Mouse (Mus musculus): ENCODE results near the gene Lsm10. TPM values are rescaled to one million over a fixed set of nuclear protein-coding genes. Genes with fewer than 3 reads are reported as not detected.
"Not testable (repeated sequence)": the region's sequence is repeated elsewhere in the genome, so short reads cannot be mapped to it uniquely, and the experiment has no call there.

Gene Lsm10
- polyA plus RNA-seq, 1 experiment from 2014 or later = 45.7 TPM

DNA sequence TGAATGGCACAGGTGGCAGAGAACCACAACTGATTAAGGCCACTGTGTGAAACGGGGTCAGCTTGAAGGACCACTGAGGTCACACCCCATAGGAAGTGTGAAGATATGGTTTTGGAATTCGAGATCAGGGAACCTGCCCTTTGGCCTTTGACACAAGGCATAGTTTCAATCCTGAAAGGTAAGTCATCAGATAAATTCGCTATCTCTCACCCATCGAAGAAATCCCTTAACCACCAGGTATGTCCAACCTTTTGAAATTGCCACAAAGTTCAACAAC, 5.6 kb upstream of the Lsm10 start:
- H3K27me3 ChIP-seq (ENCODE audit: control insufficient read depth, insufficient read depth, low read length) = no peaks in the 10 kb centered on the region
- H3K4me1 ChIP-seq (ENCODE audit: control insufficient read depth, insufficient read depth, low read length) = no peaks in the 10 kb centered on the region
- no peak overlapping the region for H3K27ac ChIP-seq (ENCODE audit: low read depth, low read length)
- no peaks in the 10 kb centered on the region for H3K36me3 ChIP-seq (ENCODE audit: control insufficient read depth, insufficient read depth, low read length)
- DNase-seq (ENCODE audit: low spot score, missing footprints) = peak; percentile 39
- H3K9ac ChIP-seq (ENCODE audit: low read length) = no peak overlapping the region
- H3K9me3 ChIP-seq (ENCODE audit: control insufficient read depth, low read length) = no peaks in the 10 kb centered on the region
- no peak for ATAC-seq (ENCODE audit: low FRiP score)
- H3K4me3 ChIP-seq (ENCODE audit: low read depth, low read length) = no peak overlapping the region
- no peak overlapping the region for H3K4me2 ChIP-seq
- 74% methylated on average over 4 of the region's 4 CpGs for WGBS

DNA sequence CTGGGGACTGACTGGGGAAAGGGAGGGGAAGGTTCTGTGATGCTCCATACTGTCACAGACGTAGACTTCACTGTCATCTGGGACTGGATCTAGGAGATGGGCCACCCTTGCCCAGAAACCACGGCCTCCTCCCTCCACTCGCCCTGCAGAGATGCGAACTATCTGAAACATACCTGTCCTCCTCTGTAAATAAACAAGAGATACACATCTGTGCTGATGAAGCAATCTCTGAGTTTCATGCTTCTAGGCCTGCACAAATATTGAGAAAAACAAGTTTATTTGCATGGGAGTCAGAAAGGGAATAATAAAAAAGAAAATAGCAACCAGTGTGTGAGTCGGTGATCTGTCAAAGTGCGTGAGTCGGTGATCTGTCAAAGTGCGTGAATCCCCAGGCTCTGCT, 4.5 kb upstream of the Lsm10 start:
- H3K36me3 ChIP-seq (ENCODE audit: control insufficient read depth, insufficient read depth, low read length) = no peaks in the 10 kb centered on the region
- no peak for DNase-seq (ENCODE audit: low spot score, missing footprints)
- no peak for ATAC-seq (ENCODE audit: low FRiP score)
- no peaks in the 10 kb centered on the region for H3K4me1 ChIP-seq (ENCODE audit: control insufficient read depth, insufficient read depth, low read length)
- no peaks in the 10 kb centered on the region for H3K27me3 ChIP-seq (ENCODE audit: control insufficient read depth, insufficient read depth, low read length)
- H3K9ac ChIP-seq (ENCODE audit: low read length) = no peak overlapping the region
- H3K27ac ChIP-seq (ENCODE audit: low read depth, low read length) = no peak overlapping the region
- no peaks in the 10 kb centered on the region for H3K9me3 ChIP-seq (ENCODE audit: control insufficient read depth, low read length)
- H3K4me2 ChIP-seq = no peak overlapping the region
- 82% methylated on average over 8 of the region's 8 CpGs for WGBS
- no peak overlapping the region for H3K4me3 ChIP-seq (ENCODE audit: low read depth, low read length)

DNA sequence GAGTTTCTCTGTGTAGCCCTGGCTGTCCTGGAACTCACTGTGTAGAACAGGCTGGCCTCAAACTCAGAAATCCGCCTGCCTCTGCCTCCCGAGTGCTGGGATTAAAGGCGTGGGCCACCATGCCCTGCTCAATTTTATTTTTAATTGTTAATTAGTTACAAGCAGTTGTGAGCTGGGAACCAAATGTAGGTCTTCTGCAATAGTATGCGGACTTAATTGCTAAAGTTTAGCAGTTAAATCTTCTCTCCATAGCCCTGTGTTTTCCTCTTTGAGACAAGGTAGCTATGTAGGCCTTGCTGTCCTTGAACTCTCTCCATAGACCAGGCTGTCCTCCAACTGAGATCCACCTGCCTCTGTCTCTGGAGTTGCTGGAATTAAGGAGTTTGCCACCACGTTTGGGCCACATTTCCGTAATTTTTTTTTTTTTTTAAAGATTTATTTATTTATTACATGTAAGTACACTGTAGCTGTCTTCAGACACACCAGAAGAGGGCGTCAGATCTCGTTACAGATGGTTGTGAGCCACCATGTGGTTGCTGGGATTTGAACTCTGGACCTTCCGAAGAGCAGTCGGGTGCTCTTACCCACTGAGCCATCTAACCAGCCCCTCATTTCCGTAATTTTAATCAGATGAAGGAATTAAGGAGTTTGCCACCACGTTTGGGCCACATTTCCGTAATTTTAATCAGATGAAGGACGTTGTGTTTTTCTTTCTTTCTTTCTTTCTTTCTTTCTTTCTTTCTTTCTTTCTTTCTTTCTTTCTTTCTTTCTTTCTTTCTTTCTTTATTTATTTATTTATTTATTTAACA, 597 bp upstream of the Lsm10 start:
- DNase-seq (ENCODE audit: low spot score, missing footprints) = peak; percentile 84
- not testable (repeated sequence) for H3K4me3 ChIP-seq (ENCODE audit: low read depth, low read length); H3K4me2 ChIP-seq; H3K27me3 ChIP-seq (ENCODE audit: control insufficient read depth, insufficient read depth, low read length); H3K9me3 ChIP-seq (ENCODE audit: control insufficient read depth, low read length); H3K27ac ChIP-seq (ENCODE audit: low read depth, low read length); ATAC-seq (ENCODE audit: low FRiP score); H3K4me1 ChIP-seq (ENCODE audit: control insufficient read depth, insufficient read depth, low read length); H3K36me3 ChIP-seq (ENCODE audit: control insufficient read depth, insufficient read depth, low read length); H3K9ac ChIP-seq (ENCODE audit: low read length)
- WGBS = 58% methylated on average over 14 of the region's 14 CpGs

DNA sequence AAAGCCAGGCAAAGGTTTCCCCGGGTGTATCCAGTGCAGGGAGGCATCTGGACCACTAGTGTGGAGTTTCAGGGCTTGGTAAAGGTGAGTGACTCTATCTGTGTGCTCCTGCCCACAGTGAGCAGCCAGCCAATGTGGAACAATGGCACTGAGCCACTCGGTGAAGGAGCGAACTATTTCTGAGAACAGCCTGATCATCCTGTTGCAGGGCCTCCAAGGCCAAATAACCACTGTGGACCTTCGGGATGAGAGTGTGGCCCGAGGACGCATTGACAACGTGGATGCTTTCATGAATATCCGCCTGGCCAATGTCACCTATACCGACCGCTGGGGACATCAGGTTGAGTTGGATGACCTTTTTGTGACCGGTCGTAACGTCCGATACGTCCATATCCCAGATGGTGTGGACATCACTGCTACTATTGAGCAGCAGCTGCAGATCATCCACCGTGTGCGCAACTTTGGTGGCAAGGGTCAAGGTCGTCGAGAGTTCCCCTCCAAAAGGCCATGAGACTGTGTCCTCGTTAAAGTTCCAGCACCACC, 1.4 kb downstream of the Lsm10 start:
- H3K4me1 ChIP-seq (ENCODE audit: control insufficient read depth, insufficient read depth, low read length) = peaks cover 3% of the 10 kb centered on the region; the same call in 1 of the 2 replicates
- 96% methylated on average over 20 of the region's 20 CpGs for WGBS
- H3K9me3 ChIP-seq (ENCODE audit: control insufficient read depth, low read length) = no peaks in the 10 kb centered on the region
- DNase-seq (ENCODE audit: low spot score, missing footprints) = peak; percentile 66
- no peaks in the 10 kb centered on the region for H3K27me3 ChIP-seq (ENCODE audit: control insufficient read depth, insufficient read depth, low read length)
- no peak overlapping the region for H3K4me2 ChIP-seq
- H3K27ac ChIP-seq (ENCODE audit: low read depth, low read length) = no peak overlapping the region
- H3K9ac ChIP-seq (ENCODE audit: low read length) = no peak overlapping the region
- H3K4me3 ChIP-seq (ENCODE audit: low read depth, low read length) = no peak overlapping the region
- no peak for ATAC-seq (ENCODE audit: low FRiP score)
- H3K36me3 ChIP-seq (ENCODE audit: control insufficient read depth, insufficient read depth, low read length) = no peaks in the 10 kb centered on the region

DNA sequence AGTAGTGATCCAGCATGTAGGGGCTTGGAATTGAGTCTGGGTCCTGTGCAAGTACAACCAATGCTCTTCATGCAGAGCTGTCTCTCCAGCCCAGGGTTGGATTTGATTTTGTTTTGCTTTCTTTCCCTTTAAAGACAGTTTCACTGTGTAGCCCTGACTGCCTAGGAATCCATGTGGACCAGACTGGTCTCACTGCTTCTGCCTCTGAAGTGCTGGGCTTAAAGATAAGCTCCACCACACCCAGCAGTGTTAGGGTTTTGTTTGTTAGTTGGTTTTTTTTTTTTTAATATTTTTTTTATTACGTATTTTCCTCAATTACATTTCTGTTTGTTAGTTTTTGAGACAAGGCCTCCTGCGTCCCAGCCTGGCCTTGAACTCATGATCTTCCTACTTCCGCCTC, 2.9 kb downstream of the Lsm10 start:
- no peak overlapping the region for H3K9ac ChIP-seq (ENCODE audit: low read length)
- H3K4me2 ChIP-seq = no peak overlapping the region
- ATAC-seq (ENCODE audit: low FRiP score) (no peak), DNase-seq (ENCODE audit: low spot score, missing footprints) (peak; percentile 19)
- H3K27ac ChIP-seq (ENCODE audit: low read depth, low read length) = no peak overlapping the region
- H3K9me3 ChIP-seq (ENCODE audit: control insufficient read depth, low read length) = no peaks in the 10 kb centered on the region
- H3K4me3 ChIP-seq (ENCODE audit: low read depth, low read length) = no peak overlapping the region
- H3K27me3 ChIP-seq (ENCODE audit: control insufficient read depth, insufficient read depth, low read length) = no peaks in the 10 kb centered on the region
- H3K36me3 ChIP-seq (ENCODE audit: control insufficient read depth, insufficient read depth, low read length) = no peaks in the 10 kb centered on the region
- peaks cover 8% of the 10 kb centered on the region for H3K4me1 ChIP-seq (ENCODE audit: control insufficient read depth, insufficient read depth, low read length)
- WGBS = 86% methylated on average over 3 of the region's 3 CpGs

DNA sequence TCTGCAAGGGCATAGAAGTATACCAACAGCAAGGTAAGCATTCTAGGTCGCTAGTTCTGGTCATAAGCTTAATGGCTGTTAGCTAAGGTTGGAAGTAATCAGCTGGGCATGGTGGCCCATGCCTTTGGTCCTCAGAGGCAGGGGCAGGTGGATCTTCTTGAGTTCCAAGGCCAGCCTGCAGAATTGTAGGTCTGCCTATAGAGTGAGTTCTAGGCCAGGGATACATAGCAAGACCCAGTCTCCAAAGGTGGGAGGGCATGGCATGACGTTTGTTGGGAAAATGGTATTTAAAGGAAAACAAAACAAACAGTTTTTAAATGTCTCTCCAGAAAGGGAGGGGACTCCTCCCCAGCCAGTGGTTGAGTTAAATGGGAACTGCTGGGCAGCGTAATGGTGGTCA, 4.3 kb downstream of the Lsm10 start:
- H3K27me3 ChIP-seq (ENCODE audit: control insufficient read depth, insufficient read depth, low read length) = no peaks in the 10 kb centered on the region
- 84% methylated on average over 3 of the region's 3 CpGs for WGBS
- no peak overlapping the region for H3K4me2 ChIP-seq
- no peaks in the 10 kb centered on the region for H3K9me3 ChIP-seq (ENCODE audit: control insufficient read depth, low read length)
- H3K4me1 ChIP-seq (ENCODE audit: control insufficient read depth, insufficient read depth, low read length) = peaks cover 17% of the 10 kb centered on the region
- ATAC-seq (ENCODE audit: low FRiP score) (no peak), DNase-seq (ENCODE audit: low spot score, missing footprints) (peak; percentile 62)
- no peak overlapping the region for H3K27ac ChIP-seq (ENCODE audit: low read depth, low read length)
- H3K4me3 ChIP-seq (ENCODE audit: low read depth, low read length) = no peak overlapping the region
- no peak overlapping the region for H3K9ac ChIP-seq (ENCODE audit: low read length)
- H3K36me3 ChIP-seq (ENCODE audit: control insufficient read depth, insufficient read depth, low read length) = no peaks in the 10 kb centered on the region

DNA sequence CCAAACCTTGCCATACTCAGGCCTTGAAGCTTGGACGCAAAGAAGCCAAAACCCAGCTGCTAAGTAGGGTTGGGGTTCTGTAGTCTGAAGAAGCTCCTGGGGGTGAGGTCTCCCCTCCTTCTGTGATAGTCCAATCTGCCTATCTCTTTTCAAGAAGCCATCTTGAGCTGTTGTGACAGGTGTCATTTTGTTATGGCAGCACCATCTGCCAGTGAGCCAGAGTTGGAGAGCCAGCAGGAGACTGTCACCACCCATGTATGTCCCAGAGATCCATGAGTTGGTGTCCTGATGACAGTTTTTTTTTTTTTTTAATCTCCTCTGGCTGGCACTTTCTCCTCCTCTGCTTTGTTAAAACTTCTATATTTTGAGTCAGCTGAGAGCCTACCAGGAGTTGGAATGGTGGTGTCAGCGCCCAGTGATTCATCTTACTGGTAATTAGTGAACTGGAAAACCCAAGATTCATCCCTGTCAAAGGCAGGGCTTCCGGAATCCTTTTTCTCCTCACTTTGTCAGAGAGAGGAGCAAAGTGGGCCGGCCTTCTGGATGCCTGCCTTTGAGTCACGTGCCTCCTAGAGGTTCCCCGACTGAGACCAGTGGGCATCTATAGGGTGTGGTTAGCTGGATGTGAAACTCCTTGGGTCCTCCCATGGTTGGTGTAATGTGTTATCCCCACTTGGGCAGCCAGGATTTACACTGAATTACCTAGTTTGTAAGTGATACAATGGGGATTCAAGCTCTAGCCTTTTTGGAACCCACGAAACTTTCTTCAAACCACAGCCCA, 5.8 kb downstream of the Lsm10 start:
- DNase-seq (ENCODE audit: low spot score, missing footprints) (peak; percentile 81), ATAC-seq (ENCODE audit: low FRiP score) (no peak)
- no peaks in the 10 kb centered on the region for H3K27me3 ChIP-seq (ENCODE audit: control insufficient read depth, insufficient read depth, low read length)
- H3K4me2 ChIP-seq = peak overlapping the region; percentile 72; the same call in 1 of the 2 replicates
- H3K36me3 ChIP-seq (ENCODE audit: control insufficient read depth, insufficient read depth, low read length) = no peaks in the 10 kb centered on the region
- WGBS = 39% methylated on average over 7 of the region's 7 CpGs
- no peak overlapping the region for H3K27ac ChIP-seq (ENCODE audit: low read depth, low read length)
- H3K4me3 ChIP-seq (ENCODE audit: low read depth, low read length) = no peak overlapping the region
- peaks cover 17% of the 10 kb centered on the region for H3K4me1 ChIP-seq (ENCODE audit: control insufficient read depth, insufficient read depth, low read length)
- no peak overlapping the region for H3K9ac ChIP-seq (ENCODE audit: low read length)
- H3K9me3 ChIP-seq (ENCODE audit: control insufficient read depth, low read length) = no peaks in the 10 kb centered on the region

DNA sequence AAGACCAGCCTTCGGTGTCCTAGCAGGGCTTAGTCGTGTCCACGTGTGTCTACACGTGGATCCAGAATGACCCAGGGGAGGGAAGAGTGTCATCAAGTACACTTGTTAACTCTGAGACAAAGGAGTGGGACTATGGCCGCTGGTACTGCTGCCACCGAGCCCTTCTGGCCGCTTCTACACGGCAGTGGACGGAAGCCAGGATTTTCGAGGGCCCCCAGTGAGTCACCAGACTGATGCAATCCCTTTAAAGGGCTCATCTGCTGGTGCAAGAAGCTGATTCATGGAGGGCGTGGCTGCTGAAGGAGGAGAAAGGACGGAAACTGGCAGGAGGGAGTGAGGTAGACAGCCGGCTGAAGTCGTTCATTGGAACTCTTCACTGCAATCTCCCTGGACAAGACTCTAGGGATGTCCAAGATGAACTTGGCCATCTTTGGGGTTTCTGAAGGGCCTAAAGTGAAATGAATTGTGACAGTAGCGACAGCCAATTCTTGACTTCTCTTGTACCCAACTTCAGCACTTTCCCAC, 6.7 kb downstream of the Lsm10 start:
- H3K9ac ChIP-seq (ENCODE audit: low read length) = peak overlapping the region; percentile 46
- peak; percentile 54; the same call in 1 of the 2 replicates for ATAC-seq (ENCODE audit: low FRiP score)
- peak overlapping the region; percentile 90 for H3K4me3 ChIP-seq (ENCODE audit: low read depth, low read length)
- H3K9me3 ChIP-seq (ENCODE audit: control insufficient read depth, low read length) = no peaks in the 10 kb centered on the region
- peak overlapping the region; percentile 45 for H3K27ac ChIP-seq (ENCODE audit: low read depth, low read length)
- DNase-seq (ENCODE audit: low spot score, missing footprints) = peak; percentile 96
- no peaks in the 10 kb centered on the region for H3K27me3 ChIP-seq (ENCODE audit: control insufficient read depth, insufficient read depth, low read length)
- H3K36me3 ChIP-seq (ENCODE audit: control insufficient read depth, insufficient read depth, low read length) = no peaks in the 10 kb centered on the region
- 2% methylated on average over 15 of the region's 15 CpGs for WGBS
- H3K4me1 ChIP-seq (ENCODE audit: control insufficient read depth, insufficient read depth, low read length) = peaks cover 23% of the 10 kb centered on the region
- peak overlapping the region; percentile 72 for H3K4me2 ChIP-seq

DNA sequence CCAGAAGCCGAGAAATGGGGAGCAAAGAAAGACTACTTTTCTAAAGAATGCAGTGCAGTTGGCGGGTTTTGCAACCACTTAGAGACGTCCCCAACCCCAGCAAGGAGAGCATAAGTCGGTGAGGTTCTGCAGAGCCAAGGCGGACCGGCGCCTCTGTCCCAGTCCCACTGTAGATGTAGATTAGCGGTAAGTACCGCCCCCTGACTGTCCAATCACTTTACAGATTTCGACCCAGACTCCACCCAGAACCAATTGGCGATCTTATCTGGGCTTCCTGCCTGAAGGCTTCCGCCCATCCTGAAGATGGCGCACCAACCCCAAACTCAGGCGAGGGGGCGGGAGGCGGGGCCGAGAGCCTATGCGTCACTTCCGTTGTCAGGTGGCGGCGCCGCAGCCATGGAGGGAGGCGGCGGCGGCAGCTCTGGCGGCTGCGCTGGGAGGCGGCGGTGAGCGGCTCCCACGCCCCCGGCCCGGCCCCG, 7.2 kb downstream of the Lsm10 start, which contains the start of gene Stk40:
TSS of gene Stk40 (plus strand) at position 368 of the 479 bp plus-strand sequence.
- H3K27ac ChIP-seq (ENCODE audit: low read depth, low read length) = peak within 1 kb of the TSS; percentile 45
- 1% methylated on average over 34 of the region's 34 CpGs for WGBS
- H3K4me3 ChIP-seq (ENCODE audit: low read depth, low read length) = peak within 1 kb of the TSS; percentile 90
- H3K9ac ChIP-seq (ENCODE audit: low read length) = peak within 1 kb of the TSS; percentile 75
- peak within 1 kb of the TSS; percentile 97 for H3K4me2 ChIP-seq
- H3K36me3 ChIP-seq (ENCODE audit: control insufficient read depth, insufficient read depth, low read length) = no peaks in the 10 kb centered on the region
- H3K9me3 ChIP-seq (ENCODE audit: control insufficient read depth, low read length) = no peaks in the 10 kb centered on the region
- H3K27me3 ChIP-seq (ENCODE audit: control insufficient read depth, insufficient read depth, low read length) = no peaks in the 10 kb centered on the region
- DNase-seq (ENCODE audit: low spot score, missing footprints) = peak; percentile 99
- peaks cover 27% of the 10 kb centered on the region for H3K4me1 ChIP-seq (ENCODE audit: control insufficient read depth, insufficient read depth, low read length)
- ATAC-seq (ENCODE audit: low FRiP score) = peak; percentile 96

Measured in midbrain, embryonic 11.5 days (tissue).